Mouse (Mus musculus) kidney, embryonic 14.5 days (tissue): Measurements from ENCODE around the gene Car6. TPM values are rescaled to one million over a fixed set of nuclear protein-coding genes. Genes with fewer than 3 reads are reported as not detected.

Source experiments
- ATAC-seq: fragments of 200-750 bp; cut with Nextera tagmentation; 2 replicates; pipeline ENCODE4 v1.8.0; 2017; ENCODE audit warnings: moderate number of reproducible peaks, mild to moderate bottlenecking, moderate TSS enrichment, moderate library complexity; ENCODE audit not compliant: low FRiP score, low TSS enrichment
- H3K27ac ChIP-seq: fragments of 300-500 bp; sonication (generic); 2 replicates; pipeline ENCODE4 v1.5.1; 2014; ENCODE audit warnings: low read depth, mild to moderate bottlenecking, low read length, moderate library complexity, mixed read lengths
- H3K27me3 ChIP-seq: fragments of 300-500 bp; sonication (generic); 2 replicates; pipeline ENCODE4 v1.6.1; 2014; ENCODE audit warnings: mild to moderate bottlenecking, low read length; ENCODE audit not compliant: control insufficient read depth, insufficient read depth
- H3K36me3 ChIP-seq: fragments of 300-500 bp; sonication (generic); 2 replicates; pipeline ENCODE4 v1.6.1; 2014; ENCODE audit warnings: low read length, mixed read lengths; ENCODE audit not compliant: control insufficient read depth, insufficient read depth
- H3K4me1 ChIP-seq: fragments of 300-500 bp; sonication (generic); 2 replicates; pipeline ENCODE4 v1.6.1; 2014; ENCODE audit warnings: low read length, mixed read lengths; ENCODE audit not compliant: control insufficient read depth, insufficient read depth
- H3K4me2 ChIP-seq: fragments of 300-500 bp; sonication (generic); replicated peaks from 2 replicates; pipeline ENCODE4 v1.6.1; 2014; ENCODE audit warnings: low read depth, mild to moderate bottlenecking, low read length
- H3K4me3 ChIP-seq: fragments of 300-500 bp; sonication (generic); 2 replicates; pipeline ENCODE4 v1.5.1; 2014; ENCODE audit warnings: mild to moderate bottlenecking, low read length
- H3K9ac ChIP-seq: fragments of 300-500 bp; sonication (generic); 2 replicates; pipeline ENCODE4 v1.6.1; 2014; ENCODE audit warnings: low read depth, mild to moderate bottlenecking, low read length, moderate library complexity
- H3K9me3 ChIP-seq: fragments of 300-500 bp; sonication (generic); 2 replicates; pipeline ENCODE4 v1.6.1; 2016; ENCODE audit warnings: low read length; ENCODE audit not compliant: control insufficient read depth
- WGBS: fragments of 180-500 bp; shearing (Covaris S2); extraction: QIAGEN DNeasy Blood & Tissue Kit; methylation state at CpG from one replicate; pipeline ENCODE4 v1.1.7; 2014; 5-methylcytosine and 5-hydroxymethylcytosine counted together
- polyA plus RNA-seq: library from polyadenylated mRNA; unstranded; fragments of >200 nt; fragmentation: Nextera tagmentation; extraction: Ambion mirVana; gene quantifications from 2 replicates; pipeline ENCODE4 v1.2.1, GENCODE M21; 2014

The Car6 gene
- polyA plus RNA-seq, 1 experiment from 2014 or later: not detected

GRCm38 (mm10) chr4:150239503-150239902, 38.4 kb upstream of the Car6 start:
- Histone ChIP-seq H3K4me1 (peaks cover 24% of the 10 kb centered on the region), H3K36me3 (peaks cover 47% of the 10 kb centered on the region)

GRCm38 (mm10) chr4:150239087-150239480, 38.0 kb upstream of the Car6 start:
- no peak for ATAC-seq
- peak overlapping the region; percentile 90 for H3K9ac ChIP-seq
- H3K4me3 ChIP-seq: peak overlapping the region; percentile 76
- H3K4me1 ChIP-seq: peaks cover 24% of the 10 kb centered on the region
- H3K36me3 ChIP-seq: peaks cover 43% of the 10 kb centered on the region
- H3K4me2 ChIP-seq: peak overlapping the region; percentile 70
- H3K27me3 ChIP-seq: no peaks in the 10 kb centered on the region
- peak overlapping the region; percentile 67; the same call in 1 of the 2 replicates for H3K27ac ChIP-seq
- H3K9me3 ChIP-seq: no peaks in the 10 kb centered on the region
- 19% methylated on average over 5 of the region's 5 CpGs for WGBS

More at GRCm38 (mm10) chr4:150239503-150239902, 38.4 kb upstream of the Car6 start:
- Histone ChIP-seq H3K27ac (peak overlapping the region; percentile 39; the same call in 1 of the 2 replicates), H3K9me3 (no peaks in the 10 kb centered on the region), H3K4me2 (peak overlapping the region; percentile 70), H3K4me3 (peak overlapping the region; percentile 76), H3K27me3 (no peaks in the 10 kb centered on the region), H3K9ac (peak overlapping the region; percentile 90; the same call in 1 of the 2 replicates)
- 26% methylated on average over 6 of the region's 6 CpGs for WGBS
- ATAC-seq: no peak

- peaks cover 37% of the 10 kb centered on the region for H3K36me3 ChIP-seq
- no peaks in the 10 kb centered on the region for H3K27me3 ChIP-seq
- 5% methylated on average over 3 of the region's 3 CpGs for WGBS
- H3K27ac ChIP-seq: peak overlapping the region; percentile 67; the same call in 1 of the 2 replicates
- no peaks in the 10 kb centered on the region for H3K9me3 ChIP-seq
- H3K4me3 ChIP-seq: peak overlapping the region; percentile 76
- H3K4me2 ChIP-seq: peak overlapping the region; percentile 70
- peak overlapping the region; percentile 90 for H3K9ac ChIP-seq
- peaks cover 24% of the 10 kb centered on the region for H3K4me1 ChIP-seq
- ATAC-seq: no peak
Measured at GRCm38 (mm10) chr4:150238433-150239086, 37.4 kb upstream of the Car6 start.

GRCm38 (mm10) chr4:150237636-150238361, 36.7 kb upstream of the Car6 start:
- no peaks in the 10 kb centered on the region for H3K9me3 ChIP-seq

GRCm38 (mm10) chr4:150236521-150237481, 35.7 kb upstream of the Car6 start, which contains the start of gene Eno1:
Gene Eno1, plus strand, starts transcription at chr4:150236721.
- H3K9ac ChIP-seq: peak within 1 kb of the TSS; percentile 90
- H3K4me1 ChIP-seq: peaks cover 24% of the 10 kb centered on the region
- under 1% methylated on average over 68 of the region's 78 CpGs for WGBS
- peak within 1 kb of the TSS; percentile 76 for H3K4me3 ChIP-seq
- H3K27ac ChIP-seq: peak within 1 kb of the TSS; percentile 98
- no peaks in the 10 kb centered on the region for H3K9me3 ChIP-seq
- H3K36me3 ChIP-seq: peaks cover 20% of the 10 kb centered on the region
- peak within 1 kb of the TSS; percentile 70 for H3K4me2 ChIP-seq
- peak; percentile 98 for ATAC-seq
- H3K27me3 ChIP-seq: no peaks in the 10 kb centered on the region

More at GRCm38 (mm10) chr4:150237636-150238361, 36.7 kb upstream of the Car6 start:
- Histone ChIP-seq H3K9ac (peak overlapping the region; percentile 90), H3K4me3 (peak overlapping the region; percentile 76), H3K27ac (peak overlapping the region; percentile 98), H3K4me2 (peak overlapping the region; percentile 70), H3K27me3 (no peaks in the 10 kb centered on the region), H3K36me3 (peaks cover 30% of the 10 kb centered on the region), H3K4me1 (peaks cover 24% of the 10 kb centered on the region)
- ATAC-seq: no peak
- under 1% methylated on average over 21 of the region's 21 CpGs for WGBS

GRCm38 (mm10) chr4:150236031-150236430, 34.9 kb upstream of the Car6 start:
- Histone ChIP-seq H3K27me3 (no peaks in the 10 kb centered on the region), H3K9ac (peak overlapping the region; percentile 90; the same call in 1 of the 2 replicates), H3K4me1 (peaks cover 31% of the 10 kb centered on the region), H3K9me3 (no peaks in the 10 kb centered on the region), H3K36me3 (peaks cover 12% of the 10 kb centered on the region), H3K4me2 (peak overlapping the region; percentile 53), H3K27ac (peak overlapping the region; percentile 98), H3K4me3 (peak overlapping the region; percentile 76)
- ATAC-seq: no peak
- 81% methylated on average over 8 of the region's 8 CpGs for WGBS

GRCm38 (mm10) chr4:150235585-150235984, 34.5 kb upstream of the Car6 start:
- Histone ChIP-seq H3K4me2 (no peak overlapping the region), H3K27me3 (no peaks in the 10 kb centered on the region), H3K9me3 (no peaks in the 10 kb centered on the region), H3K4me3 (no peak overlapping the region), H3K36me3 (peaks cover 9% of the 10 kb centered on the region), H3K27ac (no peak overlapping the region), H3K9ac (no peak overlapping the region), H3K4me1 (peaks cover 35% of the 10 kb centered on the region)
- no peak for ATAC-seq
- WGBS: 76% methylated on average over 4 of the region's 4 CpGs

- Histone ChIP-seq H3K9me3 (no peaks in the 10 kb centered on the region), H3K4me2 (no peak overlapping the region), H3K4me1 (peaks cover 40% of the 10 kb centered on the region), H3K27ac (peak overlapping the region; percentile 49; the same call in 1 of the 2 replicates), H3K9ac (no peak overlapping the region), H3K4me3 (no peak overlapping the region), H3K36me3 (peaks cover 9% of the 10 kb centered on the region; the same call in 1 of the 2 replicates), H3K27me3 (no peaks in the 10 kb centered on the region)
- no peak for ATAC-seq
- 33% methylated on average over 8 of the region's 8 CpGs for WGBS
Measured at GRCm38 (mm10) chr4:150234599-150235327, 33.6 kb upstream of the Car6 start.
